Mouse (Mus musculus) stomach, embryonic 16.5 days (tissue): ENCODE measurements at regions not wholly inside any gene's neighbourhood (a gene's known extent, or its start where the extent isn't known, plus 50 kb on each side); places are given as distances from the start of the nearest gene placed in this dataset.

Experiments used
- ATAC-seq: fragments of 200-750 bp; cut with Nextera tagmentation; 2 replicates; pipeline ENCODE4 v1.8.0; 2017; ENCODE audit warnings: moderate number of reproducible peaks, moderate TSS enrichment; ENCODE audit not compliant: insufficient read depth, low FRiP score
- H3K27ac ChIP-seq: fragments of 300-500 bp; sonication (generic); 2 replicates; pipeline ENCODE4 v1.5.1; 2014; ENCODE audit warnings: low read length
- H3K27me3 ChIP-seq: fragments of 300-500 bp; sonication (generic); 2 replicates; pipeline ENCODE4 v1.6.1; 2014; ENCODE audit warnings: low read length, control low read depth, mixed read lengths; ENCODE audit not compliant: control insufficient read depth, insufficient read depth
- H3K36me3 ChIP-seq: fragments of 300-500 bp; sonication (generic); 2 replicates; pipeline ENCODE4 v1.6.1; 2014; ENCODE audit warnings: low read length; ENCODE audit not compliant: control insufficient read depth, insufficient read depth
- H3K4me1 ChIP-seq: fragments of 300-500 bp; sonication (generic); 2 replicates; pipeline ENCODE4 v1.6.1; 2014; ENCODE audit warnings: low read length, control low read depth, mixed read lengths; ENCODE audit not compliant: control insufficient read depth, insufficient read depth
- H3K4me2 ChIP-seq: fragments of 300-500 bp; sonication (generic); 2 replicates; pipeline ENCODE4 v1.6.1; 2014; ENCODE audit warnings: low read depth, low read length, mixed read lengths
- H3K4me3 ChIP-seq: fragments of 300-500 bp; sonication (generic); replicated peaks from 2 replicates; pipeline ENCODE4 v1.5.1; 2014; ENCODE audit warnings: mild to moderate bottlenecking, low read length
- H3K9ac ChIP-seq: fragments of 300-500 bp; sonication (generic); 2 replicates; pipeline ENCODE4 v1.6.1; 2014; ENCODE audit warnings: low read length
- H3K9me3 ChIP-seq: fragments of 300-500 bp; sonication (generic); replicated peaks from 2 replicates; pipeline ENCODE4 v1.6.1; 2016; ENCODE audit warnings: low read length, control low read depth; ENCODE audit not compliant: control insufficient read depth
- WGBS: fragments of 180-500 bp; shearing (Covaris S2); extraction: QIAGEN DNeasy Blood & Tissue Kit; methylation state at CpG from one replicate; pipeline ENCODE4 v1.1.7; 2014; 5-methylcytosine and 5-hydroxymethylcytosine counted together

DNA sequence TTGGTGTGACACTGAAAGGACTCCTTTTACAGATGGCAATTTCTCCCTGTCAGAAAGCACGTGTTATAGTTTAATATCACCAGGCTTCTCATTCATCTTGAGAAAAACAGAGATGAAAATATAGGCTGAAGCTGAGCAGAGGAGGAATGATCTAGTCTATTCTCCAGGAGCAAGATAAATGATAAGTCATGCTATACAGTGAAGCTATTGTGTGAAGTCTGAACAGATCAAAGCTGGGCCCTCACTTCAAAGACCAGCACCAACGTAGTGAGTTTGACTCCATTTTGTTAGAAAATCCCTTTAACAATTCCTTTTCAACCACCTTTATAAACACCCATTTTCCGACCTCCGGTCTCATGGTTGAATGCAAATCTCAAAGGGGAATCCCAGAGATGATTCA lies 180.7 kb upstream of the AI593442 start:
- no peak overlapping the region for H3K4me3 ChIP-seq
- H3K9me3 ChIP-seq: no peaks in the 10 kb centered on the region
- ATAC-seq: no peak
- no peaks in the 10 kb centered on the region for H3K4me1 ChIP-seq
- no peaks in the 10 kb centered on the region for H3K27me3 ChIP-seq
- no peaks in the 10 kb centered on the region for H3K36me3 ChIP-seq
- 67% methylated on average over 4 of the region's 4 CpGs for WGBS
- H3K4me2 ChIP-seq: no peak overlapping the region
- no peak overlapping the region for H3K27ac ChIP-seq
- no peak overlapping the region for H3K9ac ChIP-seq

DNA sequence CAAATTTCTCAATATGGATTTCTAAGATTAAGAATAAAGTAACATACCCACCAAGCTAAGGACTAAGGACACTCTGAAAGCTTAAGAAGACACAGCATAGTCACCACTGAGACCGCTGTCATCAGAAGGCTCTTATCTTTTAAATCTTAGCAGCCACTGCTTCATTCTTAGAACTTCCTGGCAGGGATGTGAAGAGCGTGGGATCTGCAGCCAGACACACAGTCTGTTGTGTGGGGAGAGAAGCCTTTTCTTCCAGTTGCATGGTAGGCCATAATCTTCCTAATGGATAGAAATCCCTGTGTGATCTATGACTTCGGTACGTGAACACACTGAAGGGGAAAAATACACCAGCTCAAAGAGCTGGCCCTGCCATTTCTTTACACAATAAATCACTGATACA lies 178.8 kb upstream of the AI593442 start:
- H3K27me3 ChIP-seq: no peaks in the 10 kb centered on the region
- H3K9ac ChIP-seq: no peak overlapping the region
- H3K36me3 ChIP-seq: no peaks in the 10 kb centered on the region
- H3K9me3 ChIP-seq: no peaks in the 10 kb centered on the region
- WGBS: 62% methylated on average over 4 of the region's 4 CpGs
- no peak for ATAC-seq
- H3K4me1 ChIP-seq: no peaks in the 10 kb centered on the region
- H3K27ac ChIP-seq: no peak overlapping the region
- no peak overlapping the region for H3K4me2 ChIP-seq
- H3K4me3 ChIP-seq: no peak overlapping the region

DNA sequence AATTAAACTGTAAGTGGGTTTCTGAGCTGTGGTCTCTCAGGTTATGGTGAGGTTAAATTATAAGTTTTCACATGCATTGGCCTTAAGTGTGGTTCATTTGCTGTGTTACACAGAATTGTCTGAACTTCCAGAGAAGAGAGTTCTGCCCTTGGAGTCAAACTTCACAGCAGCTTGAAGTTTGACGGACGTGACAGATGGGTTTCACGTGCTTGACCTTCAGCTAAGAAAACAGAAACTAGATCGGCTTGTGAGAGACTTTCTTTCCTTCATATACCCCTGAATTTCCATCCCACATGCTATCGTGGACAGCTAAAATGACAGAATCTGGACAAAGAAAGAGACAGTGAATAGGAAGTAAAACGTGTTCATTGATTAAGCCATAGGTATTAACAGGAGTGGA lies 173.8 kb upstream of the AI593442 start:
- Histone ChIP-seq H3K4me1 (no peaks in the 10 kb centered on the region), H3K36me3 (no peaks in the 10 kb centered on the region), H3K4me2 (no peak overlapping the region), H3K27ac (no peak overlapping the region), H3K4me3 (no peak overlapping the region), H3K9ac (no peak overlapping the region), H3K9me3 (no peaks in the 10 kb centered on the region), H3K27me3 (no peaks in the 10 kb centered on the region)
- 45% methylated on average over 6 of the region's 6 CpGs for WGBS
- ATAC-seq: no peak

DNA sequence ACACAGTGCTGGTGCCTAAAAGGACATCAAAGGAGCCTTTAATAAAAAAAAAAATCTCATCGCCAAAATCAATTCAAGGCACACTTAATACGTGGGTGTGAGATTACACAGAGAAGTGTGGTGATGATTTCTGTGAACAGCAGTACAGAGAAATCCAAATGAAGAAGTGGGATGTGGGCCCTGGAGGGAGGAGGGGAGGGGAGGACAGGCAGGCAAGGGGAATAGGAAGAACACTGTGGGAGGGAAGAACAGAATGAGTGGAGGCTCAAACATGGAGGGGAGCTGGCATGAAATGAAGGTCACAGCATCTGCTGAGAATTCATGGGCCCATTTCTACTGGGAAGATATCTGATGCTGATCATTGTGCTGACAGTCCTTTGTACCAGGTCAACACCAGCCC lies 171.0 kb upstream of the AI593442 start:
- H3K9ac ChIP-seq: no peak overlapping the region
- 76% methylated on average over 2 of the region's 2 CpGs for WGBS
- H3K27ac ChIP-seq: no peak overlapping the region
- no peaks in the 10 kb centered on the region for H3K9me3 ChIP-seq
- H3K4me3 ChIP-seq: no peak overlapping the region
- H3K4me1 ChIP-seq: no peaks in the 10 kb centered on the region
- no peak overlapping the region for H3K4me2 ChIP-seq
- no peaks in the 10 kb centered on the region for H3K36me3 ChIP-seq
- H3K27me3 ChIP-seq: no peaks in the 10 kb centered on the region
- ATAC-seq: no peak

DNA sequence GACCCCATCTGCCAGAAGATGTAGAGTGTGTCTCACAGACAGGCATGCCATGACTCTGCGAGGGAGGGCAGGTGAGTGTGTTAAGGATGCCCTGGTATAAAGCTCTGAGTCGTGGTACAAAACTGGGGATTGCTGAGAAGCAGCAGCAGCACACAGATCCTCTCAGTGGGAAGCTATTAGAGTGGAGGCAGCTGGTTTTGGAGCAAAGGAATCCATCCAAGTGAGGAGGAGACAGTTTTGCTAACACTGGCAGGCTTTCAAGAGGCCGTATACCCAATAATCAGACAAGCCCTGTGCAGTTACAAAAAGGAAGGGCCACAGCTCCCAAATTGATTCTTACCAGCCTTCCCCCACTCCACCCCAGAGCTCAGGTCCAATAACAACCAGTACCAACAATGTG lies 170.4 kb upstream of the AI593442 start:
- no peaks in the 10 kb centered on the region for H3K27me3 ChIP-seq
- no peak overlapping the region for H3K27ac ChIP-seq
- ATAC-seq: no peak
- no peaks in the 10 kb centered on the region for H3K9me3 ChIP-seq
- H3K36me3 ChIP-seq: no peaks in the 10 kb centered on the region
- no peak overlapping the region for H3K4me3 ChIP-seq
- H3K4me2 ChIP-seq: no peak overlapping the region
- H3K9ac ChIP-seq: no peak overlapping the region
- WGBS: 57% methylated on average over 3 of the region's 3 CpGs
- no peaks in the 10 kb centered on the region for H3K4me1 ChIP-seq

DNA sequence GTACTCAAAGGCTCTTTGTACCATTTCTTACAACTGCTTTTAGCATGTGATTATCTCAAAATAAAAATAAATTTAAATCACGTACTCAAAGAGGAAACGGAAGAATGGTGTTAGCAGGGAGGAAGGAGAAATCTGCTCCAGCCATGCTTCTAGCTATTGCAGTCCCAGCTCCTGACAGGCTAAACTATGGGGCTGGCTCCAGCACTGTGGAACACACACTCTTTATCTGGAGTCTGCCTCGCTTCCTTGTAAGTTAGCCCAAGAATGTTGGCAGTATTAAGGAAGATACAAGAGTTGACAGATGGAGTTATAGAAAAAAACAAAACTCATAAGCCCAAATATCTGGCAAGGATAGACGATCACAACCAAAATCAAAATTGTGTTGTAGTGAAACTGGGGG lies 161.5 kb upstream of the AI593442 start:
- H3K9me3 ChIP-seq: no peaks in the 10 kb centered on the region
- no peak overlapping the region for H3K9ac ChIP-seq
- H3K36me3 ChIP-seq: no peaks in the 10 kb centered on the region
- no peak overlapping the region for H3K4me3 ChIP-seq
- no peak for ATAC-seq
- 80% methylated on average over 4 of the region's 4 CpGs for WGBS
- H3K4me1 ChIP-seq: no peaks in the 10 kb centered on the region
- H3K4me2 ChIP-seq: no peak overlapping the region
- no peaks in the 10 kb centered on the region for H3K27me3 ChIP-seq
- H3K27ac ChIP-seq: no peak overlapping the region

DNA sequence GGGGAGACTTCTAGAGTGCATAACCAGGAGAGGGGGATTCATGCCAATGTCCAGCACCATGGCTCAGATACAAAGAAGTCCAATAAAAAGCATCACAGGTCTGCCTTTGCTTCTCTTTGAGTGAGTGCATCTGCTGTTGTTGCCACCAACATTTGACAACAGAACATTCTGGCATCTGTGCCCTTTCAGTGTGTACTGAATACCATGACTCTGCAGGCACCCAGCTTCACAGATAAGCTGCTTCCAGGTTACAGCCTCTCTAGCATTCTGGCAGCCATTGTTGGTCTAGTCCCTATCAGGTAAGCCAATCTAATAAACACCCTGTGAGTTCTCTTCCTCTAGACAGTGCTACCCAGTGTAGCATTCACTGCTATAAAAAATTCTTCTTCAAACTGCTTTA lies 160.4 kb upstream of the AI593442 start:
- Histone ChIP-seq H3K27ac (no peak overlapping the region), H3K4me3 (no peak overlapping the region), H3K36me3 (no peaks in the 10 kb centered on the region), H3K4me1 (no peaks in the 10 kb centered on the region), H3K27me3 (no peaks in the 10 kb centered on the region), H3K4me2 (no peak overlapping the region), H3K9ac (no peak overlapping the region), H3K9me3 (no peaks in the 10 kb centered on the region)
- ATAC-seq: no peak

DNA sequence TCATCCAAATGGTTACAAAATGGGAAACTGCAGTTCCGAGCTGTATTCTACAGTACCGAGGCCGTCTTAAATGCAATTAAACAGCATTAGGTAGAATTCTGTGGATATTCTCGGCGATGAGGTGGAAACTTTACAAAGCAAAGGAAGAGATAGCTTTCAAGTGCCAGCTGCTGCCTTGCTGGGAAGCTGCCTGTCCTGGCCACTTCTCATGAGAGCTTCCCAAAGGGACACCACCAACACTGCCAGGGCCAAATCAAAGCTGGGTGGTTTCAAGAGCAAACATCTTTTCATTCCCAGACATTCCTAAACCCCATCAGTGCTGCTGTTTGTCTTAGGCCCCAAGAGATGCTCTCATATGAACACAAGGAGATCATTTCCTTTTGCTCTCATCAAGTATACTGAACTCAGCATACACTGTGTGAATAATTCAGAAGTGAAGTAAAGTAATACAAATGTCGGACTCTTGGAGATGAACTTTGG lies 156.6 kb upstream of the AI593442 start:
- WGBS: 86% methylated on average over 6 of the region's 6 CpGs
- no peak overlapping the region for H3K27ac ChIP-seq
- H3K27me3 ChIP-seq: no peaks in the 10 kb centered on the region
- no peak for ATAC-seq
- H3K9ac ChIP-seq: no peak overlapping the region
- H3K4me2 ChIP-seq: no peak overlapping the region
- H3K36me3 ChIP-seq: no peaks in the 10 kb centered on the region
- H3K9me3 ChIP-seq: no peaks in the 10 kb centered on the region
- no peaks in the 10 kb centered on the region for H3K4me1 ChIP-seq
- H3K4me3 ChIP-seq: no peak overlapping the region

DNA sequence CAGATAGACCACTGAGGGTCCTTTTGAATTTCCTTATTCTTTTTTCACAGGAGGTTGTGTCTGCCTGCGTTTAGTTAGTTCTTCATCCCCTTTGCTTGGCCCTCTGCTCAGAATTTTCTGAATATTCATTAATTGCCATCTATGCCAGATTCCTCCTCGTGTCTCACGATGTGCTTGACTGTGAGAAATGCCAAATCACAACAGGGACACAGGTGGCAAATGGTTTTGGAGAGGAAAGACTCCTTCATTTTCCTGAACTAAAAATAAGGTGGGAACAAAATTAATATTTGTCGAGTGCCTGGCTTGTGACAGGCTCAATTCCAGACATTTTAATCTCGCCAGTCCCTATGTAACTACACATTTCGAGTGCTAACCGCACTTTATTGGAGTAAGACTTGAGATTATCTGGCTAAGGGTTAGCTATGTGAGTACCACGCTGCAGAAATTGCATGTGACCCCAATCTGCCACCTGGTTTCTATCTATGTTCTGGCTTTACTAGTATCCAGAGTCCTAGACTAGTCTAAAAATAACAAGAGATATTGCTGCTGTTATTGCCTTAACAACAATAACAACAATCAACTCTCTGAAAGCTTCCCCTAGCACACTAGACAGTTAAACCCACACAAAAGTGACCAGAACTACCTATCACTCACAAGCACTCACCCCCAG lies 156.0 kb upstream of the AI593442 start:
- Histone ChIP-seq H3K4me1 (no peaks in the 10 kb centered on the region), H3K36me3 (no peaks in the 10 kb centered on the region), H3K9me3 (no peaks in the 10 kb centered on the region), H3K27me3 (no peaks in the 10 kb centered on the region), H3K4me2 (no peak overlapping the region), H3K4me3 (no peak overlapping the region), H3K9ac (no peak overlapping the region), H3K27ac (no peak overlapping the region)
- 83% methylated on average over 8 of the region's 8 CpGs for WGBS
- no peak for ATAC-seq

DNA sequence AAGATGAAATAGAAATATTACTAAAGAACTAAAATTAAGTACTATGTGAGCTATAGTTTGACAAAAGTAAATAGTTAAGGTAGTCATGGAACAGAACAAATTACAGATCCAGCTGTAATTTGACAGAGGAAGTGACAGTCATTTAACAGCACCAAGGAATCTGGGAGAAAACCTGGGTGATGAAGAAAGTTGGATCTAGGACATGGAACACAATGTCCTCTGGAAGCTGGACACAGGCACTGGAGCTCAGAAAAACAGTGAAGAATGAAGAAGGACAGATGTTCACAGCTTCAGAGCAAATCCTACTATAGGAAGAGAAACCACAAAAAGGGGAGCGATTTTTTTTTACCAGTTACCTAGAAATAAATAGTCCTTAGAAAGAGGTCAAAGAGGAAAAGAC lies 147.2 kb upstream of the AI593442 start:
- 83% methylated on average over 1 of the region's 1 CpGs for WGBS
- Histone ChIP-seq H3K4me2 (no peak overlapping the region), H3K4me3 (no peak overlapping the region), H3K4me1 (no peaks in the 10 kb centered on the region), H3K9me3 (no peaks in the 10 kb centered on the region), H3K27me3 (no peaks in the 10 kb centered on the region), H3K27ac (no peak overlapping the region), H3K9ac (no peak overlapping the region), H3K36me3 (no peaks in the 10 kb centered on the region)
- ATAC-seq: no peak
